Mouse (Mus musculus): ENCODE measurements around the gene Macrod2. TPM values are rescaled to one million over a fixed set of nuclear protein-coding genes. Genes with fewer than 3 reads are reported as not detected.
"Not testable (repeated sequence)": the region's sequence is repeated elsewhere in the genome, so short reads cannot be mapped to it uniquely, and the experiment has no call there.

The Macrod2 gene
- total RNA-seq, 1 experiment from 2014 or later: not detected

DNA sequence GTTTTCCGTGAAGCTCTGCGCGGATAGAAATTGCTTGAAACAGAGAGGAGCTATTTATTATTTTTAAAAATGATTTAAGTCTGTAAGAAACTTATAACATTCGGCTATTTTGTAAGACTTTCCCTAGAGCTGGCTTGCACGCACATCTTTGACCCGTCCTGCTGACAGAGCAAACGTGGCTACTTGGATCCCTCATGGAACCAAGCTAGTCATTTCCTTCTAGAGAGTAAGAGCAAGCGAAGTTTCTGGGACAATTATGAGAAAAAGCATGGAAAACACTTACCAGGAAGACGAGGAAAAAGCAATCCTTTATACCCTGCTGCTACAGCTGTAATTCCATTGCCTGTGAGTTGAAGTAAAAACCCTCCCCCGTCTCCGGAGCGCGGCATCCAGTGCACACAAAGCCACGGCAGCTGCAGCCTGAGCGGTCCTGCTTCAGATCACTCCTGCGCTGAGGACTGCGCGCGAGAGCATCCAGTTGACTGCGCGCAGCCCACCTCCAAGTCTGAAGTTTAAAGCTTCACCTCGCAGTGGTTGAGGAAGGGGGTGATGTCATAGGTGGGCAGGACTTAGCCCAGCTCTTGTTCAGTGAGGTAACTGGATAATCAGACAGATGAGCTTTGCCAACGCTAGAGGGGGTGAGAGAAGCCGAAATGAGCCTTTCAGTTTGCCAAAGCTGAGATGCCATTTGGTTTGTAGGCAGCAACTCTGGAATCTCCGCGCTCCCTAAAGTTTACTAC, 276.0 kb downstream of the Macrod2 start, which contains the start of gene Flrt3:
TSS of gene Flrt3 (minus strand) at position 507 of the 740 bp plus-strand sequence.
- ATAC-seq (ENCODE audit: extremely low read depth, insufficient number of reproducible peaks, low FRiP score, poor library complexity, severe bottlenecking): no peak

DNA sequence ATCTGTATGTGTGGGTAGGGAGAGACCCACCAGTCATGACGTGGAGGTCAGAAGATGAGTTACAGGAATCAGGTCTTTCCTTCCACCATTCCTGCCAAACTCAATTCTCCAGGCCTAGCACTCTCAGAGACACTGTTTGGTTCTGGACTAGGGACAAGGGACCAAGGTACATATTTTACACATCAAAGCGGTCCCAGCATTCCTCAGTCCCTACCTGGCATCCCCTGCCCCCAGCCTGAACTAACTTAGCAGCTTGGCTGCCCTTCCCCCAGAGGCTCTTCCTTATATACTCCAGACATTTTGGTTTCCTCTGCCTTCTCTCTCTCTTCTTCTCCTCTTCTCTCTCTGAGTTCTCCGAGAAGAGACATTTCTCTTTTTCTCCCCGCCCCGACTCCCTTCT, 278.4 kb downstream of the Macrod2 start:
- no peak for ATAC-seq (ENCODE audit: extremely low read depth, insufficient number of reproducible peaks, low FRiP score, poor library complexity, severe bottlenecking)

DNA sequence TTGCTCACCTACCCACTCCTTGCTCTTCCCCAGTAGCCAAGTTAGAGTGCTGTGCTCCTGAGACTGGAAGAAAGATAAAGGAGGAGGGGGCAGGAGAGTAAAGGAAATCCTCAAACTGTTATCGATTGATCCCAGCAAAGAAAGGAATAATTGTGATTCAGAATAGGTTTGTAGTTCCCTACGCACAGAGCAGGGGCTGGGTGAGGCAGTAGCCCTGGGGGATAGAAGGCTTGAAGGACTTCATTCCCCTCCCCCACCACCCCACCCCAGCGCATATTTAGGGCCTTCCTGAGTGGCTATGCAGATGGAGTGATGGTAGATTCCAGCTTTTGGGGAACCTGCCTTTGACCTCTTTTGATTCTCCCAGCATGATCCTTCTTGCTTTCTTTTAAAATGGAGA, 281.6 kb downstream of the Macrod2 start:
- no peak for ATAC-seq (ENCODE audit: extremely low read depth, insufficient number of reproducible peaks, low FRiP score, poor library complexity, severe bottlenecking)

DNA sequence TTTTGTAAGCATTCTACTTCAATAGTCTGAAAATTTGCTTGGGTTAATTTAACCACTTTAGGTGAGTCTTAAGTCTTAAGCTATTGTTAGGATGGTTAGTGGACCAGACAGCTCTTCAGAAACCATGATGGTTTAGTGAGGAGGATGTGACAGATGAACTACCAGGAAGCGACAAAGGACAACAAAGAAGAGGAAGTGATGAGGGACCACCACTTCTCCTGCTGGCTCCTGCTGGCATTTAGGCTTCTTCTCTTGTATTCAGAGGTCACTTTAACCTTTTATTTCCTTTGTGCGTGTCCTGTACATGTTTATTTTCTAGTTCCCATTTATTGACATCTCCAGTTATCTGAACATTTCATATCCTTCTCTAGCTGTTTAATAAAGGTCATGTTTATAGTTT, 295.8 kb downstream of the Macrod2 start:
- ATAC-seq (ENCODE audit: extremely low read depth, insufficient number of reproducible peaks, low FRiP score, poor library complexity, severe bottlenecking): no peak

DNA sequence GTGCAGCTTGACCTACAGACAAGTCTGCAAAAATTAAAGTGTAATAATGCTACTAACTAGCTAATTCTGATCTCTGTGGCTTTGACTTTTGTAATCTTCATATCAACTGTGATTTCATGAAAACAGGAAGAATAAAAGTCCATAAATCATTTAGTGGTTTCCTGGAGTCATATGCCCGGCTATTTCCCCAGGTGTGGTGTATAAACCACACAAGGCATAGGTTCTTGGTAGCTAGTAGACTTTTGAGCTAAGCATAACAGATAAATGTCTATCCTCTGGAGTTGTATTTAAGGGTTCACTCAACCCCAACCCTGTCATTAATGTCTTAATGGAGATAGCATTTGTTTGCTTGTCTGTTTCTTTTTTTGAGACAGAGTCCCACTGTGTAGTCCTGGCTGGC, 296.3 kb downstream of the Macrod2 start:
- ATAC-seq (ENCODE audit: extremely low read depth, insufficient number of reproducible peaks, low FRiP score, poor library complexity, severe bottlenecking): no peak

DNA sequence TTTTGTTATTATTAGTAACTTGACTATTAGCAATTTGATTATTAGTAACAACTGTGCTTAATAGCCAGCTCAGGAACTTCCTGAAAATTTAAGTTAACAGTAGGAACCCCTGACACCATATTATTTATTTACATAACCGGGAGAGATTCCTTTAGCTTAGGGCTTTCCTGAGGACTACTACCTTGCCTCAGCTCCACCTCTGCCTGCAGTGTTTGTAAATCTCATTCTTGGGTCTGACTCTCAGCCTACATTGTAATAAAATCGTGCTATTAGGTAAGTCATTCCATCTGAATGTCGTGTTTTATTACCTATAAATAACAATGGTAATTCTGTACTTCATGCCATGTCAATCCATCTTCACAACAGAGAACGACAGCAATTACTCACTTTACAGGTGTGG, 297.4 kb downstream of the Macrod2 start:
- no peak for ATAC-seq (ENCODE audit: extremely low read depth, insufficient number of reproducible peaks, low FRiP score, poor library complexity, severe bottlenecking)

DNA sequence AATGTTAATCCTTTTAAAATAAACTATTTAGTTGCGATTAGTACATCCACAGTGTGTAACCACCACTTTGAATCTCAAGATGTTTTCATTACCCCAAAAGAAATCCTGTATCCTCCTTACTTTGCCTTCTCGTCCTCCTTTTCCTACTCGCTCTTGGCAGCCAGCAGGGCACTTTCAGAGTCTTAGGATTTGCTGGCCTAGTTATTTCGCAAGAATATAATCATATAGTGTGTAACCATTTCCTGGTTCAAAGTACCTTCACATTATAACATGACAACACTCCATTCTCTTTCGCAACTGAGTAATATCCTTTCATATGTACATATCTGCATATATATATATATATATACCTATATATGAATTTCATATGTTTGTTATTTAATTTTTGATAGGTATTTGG, 298.7 kb downstream of the Macrod2 start:
- no peak for ATAC-seq (ENCODE audit: extremely low read depth, insufficient number of reproducible peaks, low FRiP score, poor library complexity, severe bottlenecking)

DNA sequence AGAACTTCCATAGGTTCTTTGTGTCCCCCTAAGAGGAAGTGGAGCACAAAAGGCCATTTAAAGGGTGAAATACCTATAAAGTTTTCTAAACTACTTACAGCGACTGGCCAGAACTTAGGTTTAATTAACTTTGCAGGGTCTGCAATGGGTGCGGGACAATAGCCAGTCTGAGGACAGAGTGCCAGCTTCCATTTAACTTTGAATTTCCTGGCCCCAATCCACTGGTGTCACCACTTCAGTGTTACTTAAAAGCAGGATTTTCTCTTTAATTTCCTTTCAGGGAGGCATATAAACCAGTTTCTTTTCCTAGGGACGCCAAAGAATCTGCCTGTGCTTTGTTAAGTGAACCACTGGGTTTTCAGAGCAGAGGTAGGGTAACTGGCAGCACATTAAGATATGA, 303.5 kb downstream of the Macrod2 start:
- ATAC-seq (ENCODE audit: extremely low read depth, insufficient number of reproducible peaks, low FRiP score, poor library complexity, severe bottlenecking): no peak

DNA sequence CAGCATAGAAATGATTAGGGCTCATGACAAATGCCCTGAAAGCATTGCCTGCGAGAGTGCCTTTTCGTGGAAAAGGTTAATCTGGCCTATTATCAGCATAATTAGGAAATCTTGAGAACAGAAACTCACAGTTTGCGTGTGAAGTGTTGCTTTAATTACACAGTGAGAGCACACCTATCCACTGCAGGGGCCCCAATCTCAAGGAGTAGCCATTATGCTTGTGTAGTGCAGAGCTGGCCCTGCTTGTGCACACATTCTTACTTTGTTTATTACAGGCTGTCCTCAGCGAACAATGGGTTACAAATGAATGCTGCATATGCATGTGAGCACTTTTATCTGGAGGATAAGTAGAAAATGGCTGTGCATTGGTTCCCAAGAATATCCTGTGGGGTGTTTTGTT, 308.3 kb downstream of the Macrod2 start:
- no peak for ATAC-seq (ENCODE audit: extremely low read depth, insufficient number of reproducible peaks, low FRiP score, poor library complexity, severe bottlenecking)

DNA sequence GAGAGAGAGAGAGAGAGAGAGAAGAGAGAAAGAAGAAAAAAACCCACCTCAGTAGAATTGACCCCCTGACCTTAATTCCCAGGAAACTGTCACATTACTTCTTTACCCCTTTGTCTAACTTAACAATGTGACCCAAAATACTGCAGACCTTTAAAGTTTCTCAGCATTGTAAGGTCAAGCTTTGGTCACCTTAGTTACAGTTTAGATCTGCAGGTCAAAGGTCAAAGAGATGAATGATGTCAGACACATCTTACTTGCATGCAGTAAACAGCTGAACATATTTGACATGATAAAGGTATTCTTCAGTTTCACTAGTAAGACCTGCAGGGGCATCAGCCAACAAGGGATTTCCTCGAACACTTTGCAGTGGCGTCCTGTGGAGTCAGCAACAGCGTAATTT, 309.0 kb downstream of the Macrod2 start:
- ATAC-seq (ENCODE audit: extremely low read depth, insufficient number of reproducible peaks, low FRiP score, poor library complexity, severe bottlenecking): no peak

DNA sequence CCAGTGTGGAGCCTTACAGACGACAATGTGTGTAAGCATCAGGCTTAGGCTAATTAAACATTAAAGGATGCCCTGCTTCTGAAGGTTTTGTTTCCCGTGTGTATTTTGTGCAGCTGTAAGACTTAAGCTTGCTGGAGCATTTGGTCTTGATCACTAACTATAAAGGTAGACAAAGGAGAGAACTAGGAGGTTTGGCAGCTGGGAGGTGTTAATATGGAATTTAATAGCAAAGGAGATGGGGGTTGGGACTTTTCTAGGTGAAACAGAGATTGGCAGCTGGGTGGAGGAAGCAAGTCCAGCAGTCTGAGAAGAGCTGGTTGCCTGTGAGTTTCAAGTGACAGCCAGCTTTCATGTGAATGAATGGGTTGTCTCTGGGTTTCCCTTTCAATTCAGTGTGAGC, 310.2 kb downstream of the Macrod2 start:
- ATAC-seq (ENCODE audit: extremely low read depth, insufficient number of reproducible peaks, low FRiP score, poor library complexity, severe bottlenecking): no peak

DNA sequence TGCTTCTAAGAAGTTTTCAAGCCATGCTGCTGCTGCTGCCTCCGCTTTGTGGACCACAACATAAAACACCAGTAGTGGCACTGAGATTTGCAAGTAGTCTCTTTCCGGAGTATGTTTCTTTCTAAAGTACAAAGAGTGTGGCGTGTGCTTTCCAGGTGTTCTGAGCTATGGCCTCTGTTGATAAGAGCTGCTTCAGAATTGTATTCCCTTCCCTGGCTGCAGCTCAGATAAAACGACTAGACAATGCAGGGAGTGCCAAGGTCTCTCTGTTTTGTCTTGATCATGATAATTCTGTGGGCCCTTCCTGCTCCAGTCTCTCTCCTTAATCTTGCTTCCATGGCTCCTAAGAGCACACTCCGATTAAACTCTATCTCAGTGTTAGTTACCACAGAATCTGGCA, 312.4 kb downstream of the Macrod2 start:
- ATAC-seq (ENCODE audit: extremely low read depth, insufficient number of reproducible peaks, low FRiP score, poor library complexity, severe bottlenecking): no peak

DNA sequence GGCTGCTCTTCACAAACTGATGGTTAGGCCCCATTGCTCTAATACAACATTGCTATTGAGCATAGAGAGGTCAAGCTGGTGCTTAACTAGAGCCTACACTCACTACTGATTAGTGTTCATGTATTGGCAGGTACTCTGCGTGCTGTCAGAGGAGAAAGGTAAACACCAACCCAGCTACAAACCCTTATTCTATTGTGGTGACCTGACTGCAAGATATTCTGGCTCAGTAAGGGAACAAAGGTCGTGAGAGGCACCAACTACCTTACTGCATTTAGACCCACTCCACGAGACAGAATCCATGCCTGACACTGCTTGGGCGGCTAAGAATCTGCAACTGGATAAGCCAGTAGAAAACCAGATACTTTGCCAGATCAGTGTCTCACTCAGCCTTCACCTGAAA, 320.7 kb downstream of the Macrod2 start:
- no peak for ATAC-seq (ENCODE audit: extremely low read depth, insufficient number of reproducible peaks, low FRiP score, poor library complexity, severe bottlenecking)

DNA sequence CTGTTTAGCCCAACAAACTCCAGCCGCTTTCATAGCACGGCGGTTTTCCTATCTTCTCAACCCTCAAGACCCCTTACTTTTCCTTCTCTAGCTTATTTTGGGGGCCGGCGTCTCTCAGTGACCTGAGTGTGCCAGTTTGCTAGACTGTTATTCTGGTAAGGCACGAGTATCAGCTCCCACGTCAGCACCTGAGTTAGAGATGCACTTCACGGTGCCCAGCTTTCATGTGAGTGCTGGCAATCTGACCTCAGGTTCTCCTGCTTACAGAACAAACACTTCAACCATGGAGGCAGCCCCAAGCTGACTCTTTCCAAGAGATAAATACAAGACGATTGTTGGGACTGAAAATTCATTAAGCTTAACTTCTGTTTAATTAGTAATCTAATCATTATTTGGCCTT, 322.3 kb downstream of the Macrod2 start:
- ATAC-seq (ENCODE audit: extremely low read depth, insufficient number of reproducible peaks, low FRiP score, poor library complexity, severe bottlenecking): no peak

DNA sequence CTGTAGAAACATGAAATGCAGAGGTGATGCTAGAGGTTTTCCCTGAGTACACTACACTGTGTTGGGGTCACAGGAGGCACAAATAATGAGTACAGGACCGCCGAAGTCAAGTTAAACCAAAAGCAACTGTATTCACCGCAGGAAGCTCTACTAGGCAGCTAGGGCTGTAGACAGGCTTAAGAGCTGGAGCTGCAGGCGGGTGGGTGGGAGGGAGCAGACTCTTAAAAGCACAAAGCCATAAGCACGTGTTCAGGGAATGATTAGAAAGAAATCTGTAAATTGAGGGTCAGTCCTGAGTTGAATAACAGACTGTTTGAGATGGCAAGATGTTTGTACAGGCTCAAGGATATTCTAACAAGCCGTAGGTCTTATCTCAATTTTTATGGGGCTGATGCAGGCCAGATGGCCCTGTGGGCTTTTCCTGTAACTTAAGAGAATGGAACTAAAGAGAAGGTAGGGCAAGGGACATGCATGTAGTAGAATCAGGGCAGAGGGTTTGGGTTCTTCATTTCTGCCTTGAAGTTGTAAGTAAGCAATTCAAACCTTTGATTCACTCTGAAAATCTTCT, 337.6 kb downstream of the Macrod2 start:
- no peak for ATAC-seq (ENCODE audit: extremely low read depth, insufficient number of reproducible peaks, low FRiP score, poor library complexity, severe bottlenecking)

DNA sequence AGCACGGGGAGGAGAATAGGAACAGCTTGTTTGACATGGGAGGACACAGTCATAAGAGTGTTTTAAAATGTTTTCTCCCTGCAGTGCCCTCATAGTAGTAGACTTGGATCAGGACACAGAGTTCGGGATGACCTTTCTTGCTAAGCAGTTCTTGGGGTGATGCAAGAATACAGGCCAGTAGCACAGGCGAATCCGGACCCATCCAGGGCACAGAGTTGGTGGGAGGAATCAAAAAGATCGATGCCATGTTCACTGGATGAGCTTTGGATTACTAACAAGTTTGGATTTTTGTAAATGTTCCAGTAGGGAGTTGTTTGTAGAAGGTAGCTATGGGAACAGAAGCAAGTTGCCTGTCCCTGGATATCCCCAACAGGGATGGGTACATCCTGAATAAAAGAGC, 345.4 kb downstream of the Macrod2 start:
- no peak for ATAC-seq (ENCODE audit: extremely low read depth, insufficient number of reproducible peaks, low FRiP score, poor library complexity, severe bottlenecking)

DNA sequence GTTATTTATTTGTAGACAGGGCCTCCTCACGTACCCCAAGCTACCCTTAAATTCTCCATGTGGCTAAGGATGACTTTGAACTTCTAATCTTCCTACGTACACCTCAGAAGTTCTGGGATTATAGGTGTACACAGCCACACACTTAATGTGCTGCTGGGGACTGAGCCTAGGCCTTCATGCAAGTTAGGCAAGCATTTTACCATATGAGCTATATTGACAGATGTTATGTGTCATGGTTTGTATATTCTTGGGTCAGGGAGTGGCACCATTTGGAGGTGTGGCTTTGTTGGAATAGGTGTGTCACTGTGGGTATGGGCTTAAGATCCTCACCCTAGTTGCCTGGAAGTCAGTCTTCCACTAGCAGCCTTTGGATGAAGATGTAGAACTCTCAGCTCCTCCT, 347.8 kb downstream of the Macrod2 start:
- ATAC-seq (ENCODE audit: extremely low read depth, insufficient number of reproducible peaks, low FRiP score, poor library complexity, severe bottlenecking): not testable (repeated sequence)

DNA sequence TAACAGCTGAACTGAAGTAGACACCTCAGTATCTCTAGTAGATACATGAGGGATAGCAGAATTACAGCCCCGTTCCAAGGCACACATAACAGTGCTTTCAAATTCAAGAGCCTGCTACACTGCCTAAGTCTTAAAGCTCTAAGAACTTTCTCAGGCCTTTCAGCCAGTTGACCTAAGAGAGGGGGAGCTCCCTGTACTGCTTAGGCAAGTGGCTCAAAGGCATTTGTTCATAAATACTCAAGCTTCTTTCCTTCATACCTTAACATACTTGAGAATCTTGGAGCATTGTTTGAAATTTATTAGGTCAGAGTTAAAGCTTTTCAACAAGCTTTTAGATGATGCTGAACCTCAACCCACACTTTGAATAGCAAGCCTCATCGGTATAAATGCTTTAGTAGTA, 363.8 kb downstream of the Macrod2 start:
- no peak for ATAC-seq (ENCODE audit: extremely low read depth, insufficient number of reproducible peaks, low FRiP score, poor library complexity, severe bottlenecking)

DNA sequence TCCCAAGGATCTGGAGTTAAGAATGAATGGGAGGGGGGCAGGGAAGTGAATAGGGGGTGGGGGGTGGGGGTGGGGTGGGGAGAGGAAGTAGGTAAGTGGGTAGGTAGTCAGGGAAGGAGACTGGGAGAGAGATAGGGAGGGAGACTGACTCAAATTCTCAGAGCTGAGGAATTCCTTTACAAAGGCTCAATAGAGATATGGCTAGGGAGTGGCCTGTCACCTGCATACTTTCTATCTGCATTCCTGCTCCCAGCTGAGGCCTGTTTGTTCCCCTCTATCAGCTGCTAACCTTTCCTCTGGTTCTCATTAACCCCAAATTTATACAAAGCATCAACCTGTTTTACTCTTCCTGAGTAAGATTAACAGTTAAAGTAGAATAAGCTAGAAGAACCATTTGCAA, 364.6 kb downstream of the Macrod2 start:
- no peak for ATAC-seq (ENCODE audit: extremely low read depth, insufficient number of reproducible peaks, low FRiP score, poor library complexity, severe bottlenecking)

DNA sequence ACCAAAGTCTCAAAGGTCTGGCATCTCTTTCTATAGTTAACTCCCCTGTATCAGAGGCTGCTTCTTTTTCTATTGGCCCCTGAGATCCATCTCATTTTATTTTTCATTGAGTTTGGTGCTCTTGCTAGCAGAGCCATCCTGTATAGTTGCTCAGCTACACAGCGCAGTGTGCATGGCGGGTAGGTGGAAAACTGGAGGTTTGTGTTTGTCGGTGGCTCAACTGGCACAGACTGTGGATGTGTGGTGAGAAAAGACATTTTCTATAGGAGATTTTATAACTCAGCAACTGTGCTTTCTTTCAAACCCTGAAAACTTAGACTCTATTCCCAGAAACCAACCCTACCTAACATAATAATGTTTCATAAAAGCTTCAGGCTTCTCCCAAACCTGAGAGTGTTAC, 365.0 kb downstream of the Macrod2 start:
- ATAC-seq (ENCODE audit: extremely low read depth, insufficient number of reproducible peaks, low FRiP score, poor library complexity, severe bottlenecking): no peak
